Mouse (Mus musculus) mouse trophoblast stem cell (cell line): ENCODE data around the gene AY761185.

Experiments
- in situ Hi-C, 2 experiments: fragments of 300-500 bp; cut with MseI, MboI; formaldehyde crosslinking; loops; 2 replicates in 1 of 2; 3 replicates in 1 of 2; pipeline ENCODE4 v1.15.1; 2025

The AY761185 gene

GRCm38 (mm10) chr8:20944610-20945009 is at the start of gene AY761185:
AY761185 (minus strand) TSS chr8:20944710.
- in situ Hi-C loops = loop anchor here in 1 of 2 experiments (5.0 kb wide), 1 partner anchor 53 kb away; no protein-coding TSS in a partner anchor

- in situ Hi-C loops = loop anchor here in 1 of 2 experiments (10.0 to 25.0 kb wide), 2 partner anchors 93 to 1519 kb away; partner anchors contain the start of genes Defa25 and Gm14851
Observed at GRCm38 (mm10) chr8:20994042-20994441, 49.5 kb upstream of the AY761185 start.

GRCm38 (mm10) chr8:20979846-20980245 is 35.3 kb upstream of the AY761185 start:
- in situ Hi-C loops = loop anchor here in 1 of 2 experiments (25.0 kb wide), 1 partner anchor 107 kb away; the partner anchor contains the start of genes Defa25 and Gm14851

- in situ Hi-C loops = no loop called here
Observed at GRCm38 (mm10) chr8:20964531-20964930, 20.0 kb upstream of the AY761185 start.

GRCm38 (mm10) chr8:20921971-20922370 is 22.5 kb downstream of the AY761185 start, which contains the start of gene Gm6040:
Gm6040 (minus strand) TSS chr8:20922071.
- in situ Hi-C loops = no loop called here

DNA sequence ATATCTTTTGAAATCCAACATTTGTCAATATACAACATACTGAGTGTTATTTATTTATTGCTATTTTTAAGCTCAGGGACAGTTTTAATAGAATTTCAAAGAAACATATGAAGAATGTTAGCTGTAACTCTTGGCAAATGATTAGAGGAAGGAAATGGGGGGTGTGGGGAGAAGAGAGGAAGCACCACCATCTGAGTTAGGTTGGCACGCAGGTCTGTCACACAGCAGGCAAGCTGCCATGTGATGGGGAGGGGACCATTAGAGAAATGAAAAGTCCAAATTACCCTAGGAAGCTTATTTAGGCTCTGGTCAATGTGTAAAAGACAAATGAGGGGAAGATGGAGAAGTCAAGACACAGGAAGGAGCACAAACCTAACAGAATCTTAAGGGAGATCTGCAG is 32.2 kb downstream of the AY761185 start:
- in situ Hi-C loops = no loop called here

- in situ Hi-C loops = no loop called here
Observed at GRCm38 (mm10) chr8:20908256-20908655, 36.3 kb downstream of the AY761185 start.

DNA sequence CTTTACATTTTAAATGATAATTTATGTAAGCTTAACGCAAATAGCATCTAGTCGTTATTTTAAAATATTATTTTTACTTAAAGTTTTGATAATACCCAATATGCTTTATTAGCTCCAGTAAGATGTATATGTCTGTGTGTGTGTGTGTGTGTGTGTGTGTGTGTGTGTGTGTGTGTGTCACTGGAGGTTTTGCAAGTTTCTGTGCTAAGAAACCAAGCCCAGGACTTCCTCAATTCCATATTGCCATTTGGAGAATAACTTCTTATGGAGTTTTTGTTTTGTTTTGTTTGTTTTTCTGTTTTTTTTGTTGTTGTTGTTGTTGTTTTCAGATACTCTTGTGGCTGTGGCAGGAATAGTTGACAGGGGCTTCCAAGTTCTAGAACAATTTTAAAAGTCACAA is 37.4 kb downstream of the AY761185 start:
- in situ Hi-C loops = no loop called here

GRCm38 (mm10) chr8:20902527-20902926 is 42.0 kb downstream of the AY761185 start, which contains the start of gene Gm15056:
Gm15056 (minus strand) TSS chr8:20902627.
- in situ Hi-C loops = no loop called here
